Mouse (Mus musculus) heart, embryonic 14.5 days (tissue): ENCODE results near the gene Tet3. TPM values are rescaled to one million over a fixed set of nuclear protein-coding genes. Genes with fewer than 3 reads are reported as not detected.

Experiments used
- ATAC-seq: fragments of 200-750 bp; cut with Nextera tagmentation; 2 replicates; pipeline ENCODE4 v1.8.0; 2017; ENCODE audit warnings: low read depth, moderate TSS enrichment; ENCODE audit not compliant: insufficient number of reproducible peaks, insufficient read depth, low FRiP score
- H3K27ac ChIP-seq, 2 experiments: fragments of 200-500 bp in 1 of 2; fragments of 300-500 bp in 1 of 2; sonication (generic) in 1 of 2; replicated peaks in 1 of 2; 2 replicates each; pipeline ENCODE4 v1.5.1; 2012 to 2014; ENCODE audit warnings: low read depth in 2 of 2, low read length in 2 of 2, control low read depth in 1 of 2, mild to moderate bottlenecking in 1 of 2, mixed read lengths in 1 of 2; ENCODE audit not compliant: control insufficient read depth in 1 of 2, insufficient read depth in 1 of 2
- H3K27me3 ChIP-seq: fragments of 300-500 bp; sonication (generic); 2 replicates; pipeline ENCODE4 v1.6.1; 2014; ENCODE audit warnings: mild to moderate bottlenecking, low read length, control low read depth; ENCODE audit not compliant: control insufficient read depth, insufficient read depth
- H3K36me3 ChIP-seq: fragments of 300-500 bp; sonication (generic); 2 replicates; pipeline ENCODE4 v1.6.1; 2014; ENCODE audit warnings: mild to moderate bottlenecking, control low read depth, low read length, mixed read lengths; ENCODE audit not compliant: control insufficient read depth, insufficient read depth
- H3K4me1 ChIP-seq, 2 experiments: fragments of 200-500 bp in 1 of 2; fragments of 300-500 bp in 1 of 2; sonication (generic) in 1 of 2; 2 replicates each; pipeline ENCODE4 v1.6.1; 2012 to 2014; ENCODE audit warnings: low read length in 2 of 2, control low read depth in 1 of 2, mixed read lengths in 1 of 2; ENCODE audit not compliant: control insufficient read depth in 2 of 2, insufficient read depth in 2 of 2
- H3K4me2 ChIP-seq: fragments of 300-500 bp; sonication (generic); 2 replicates; pipeline ENCODE4 v1.6.1; 2014; ENCODE audit warnings: mild to moderate bottlenecking, low read length
- H3K4me3 ChIP-seq, 2 experiments: fragments of 200-500 bp in 1 of 2; fragments of 300-500 bp in 1 of 2; sonication (generic) in 1 of 2; 2 replicates each; pipeline ENCODE4 v1.5.1; 2012 to 2014; ENCODE audit warnings: low read length in 2 of 2, mild to moderate bottlenecking in 2 of 2, control low read depth in 1 of 2, low read depth in 1 of 2, moderate library complexity in 1 of 2; ENCODE audit not compliant: control insufficient read depth in 1 of 2, insufficient read depth in 1 of 2
- H3K9ac ChIP-seq: fragments of 300-500 bp; sonication (generic); 2 replicates; pipeline ENCODE4 v1.6.1; 2014; ENCODE audit warnings: mild to moderate bottlenecking, low read length
- H3K9me3 ChIP-seq: fragments of 300-500 bp; sonication (generic); 2 replicates; pipeline ENCODE4 v1.6.1; 2016; ENCODE audit warnings: low read length, control low read depth; ENCODE audit not compliant: control insufficient read depth
- WGBS: fragments of 180-500 bp; shearing (Covaris S2); extraction: QIAGEN DNeasy Blood & Tissue Kit; methylation state at CpG from one replicate; pipeline ENCODE4 v1.1.7; 2014; 5-methylcytosine and 5-hydroxymethylcytosine counted together
- microRNA-seq: library from miRNA; unstranded; fragments of <30 nt; microRNA quantifications from one replicate; pipeline ENCODE4, GENCODE M21; 2016
- polyA plus RNA-seq: library from polyadenylated mRNA; unstranded; fragments of >200 nt; fragmentation: Nextera tagmentation; extraction: Ambion mirVana; gene quantifications from 2 replicates; pipeline ENCODE4 v1.2.1, GENCODE M21; 2014

Tet3 gene
- polyA plus RNA-seq, 1 experiment from 2014 or later: 28.9 TPM

DNA sequence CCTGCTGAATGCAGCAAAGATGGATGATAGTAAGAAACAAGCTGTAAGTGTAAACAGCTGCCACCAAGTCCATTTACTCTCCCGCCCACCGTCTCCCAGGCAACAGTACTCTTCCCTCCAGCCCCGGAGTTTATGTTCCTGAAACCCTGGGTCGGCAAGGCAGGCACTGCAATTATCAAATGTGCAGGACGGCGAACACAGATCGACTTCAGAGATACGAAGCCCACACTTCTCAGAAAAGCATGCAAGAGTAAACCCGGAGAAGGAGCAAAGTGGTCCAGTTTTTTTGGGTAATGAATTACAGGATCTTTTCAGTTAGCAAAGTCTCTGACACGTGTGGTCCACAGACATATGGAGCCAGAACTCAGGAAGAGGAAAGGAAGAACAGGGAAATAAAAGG is 142.9 kb downstream of the Tet3 start:
- no peak for ATAC-seq
- Histone ChIP-seq H3K27me3 (no peaks in the 10 kb centered on the region), H3K4me1 (peaks cover 4 to 6% of the 10 kb centered on the region in 2 experiments; a peak in 2 of 4 replicates), H3K9ac (no peak overlapping the region), H3K4me3 (no peak overlapping the region), H3K36me3 (peaks cover 13% of the 10 kb centered on the region), H3K4me2 (peak overlapping the region; percentile 82), H3K27ac (no peak overlapping the region), H3K9me3 (no peaks in the 10 kb centered on the region)
- WGBS: 30% methylated on average over 10 of the region's 10 CpGs

DNA sequence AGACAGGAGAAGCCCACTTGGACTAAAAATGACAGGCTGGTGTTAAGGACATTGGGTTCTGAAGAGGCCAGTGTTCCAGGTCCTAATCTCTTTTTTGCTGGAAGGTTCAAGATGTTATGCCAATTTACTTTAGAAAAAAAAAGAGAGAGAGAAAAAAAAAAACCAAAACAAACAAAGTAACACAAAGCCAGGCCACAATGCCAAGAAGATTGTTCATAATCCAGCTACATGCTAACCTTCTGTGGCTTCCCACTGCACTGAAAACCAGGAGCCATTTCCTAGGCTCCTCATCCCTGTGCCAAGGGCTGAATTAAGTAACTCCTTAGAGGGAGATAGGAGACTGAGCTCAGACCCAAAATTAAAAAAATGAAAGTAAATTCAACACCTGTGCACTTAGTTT is 143.6 kb downstream of the Tet3 start:
- peaks cover 4 to 6% of the 10 kb centered on the region in 2 experiments; a peak in 2 of 4 replicates for H3K4me1 ChIP-seq
- ATAC-seq: no peak
- no peak overlapping the region for H3K4me3 ChIP-seq
- H3K9ac ChIP-seq: no peak overlapping the region
- H3K27me3 ChIP-seq: no peaks in the 10 kb centered on the region
- no peak overlapping the region for H3K4me2 ChIP-seq
- H3K36me3 ChIP-seq: peaks cover 18% of the 10 kb centered on the region
- H3K9me3 ChIP-seq: no peaks in the 10 kb centered on the region
- H3K27ac ChIP-seq: no peak overlapping the region

DNA sequence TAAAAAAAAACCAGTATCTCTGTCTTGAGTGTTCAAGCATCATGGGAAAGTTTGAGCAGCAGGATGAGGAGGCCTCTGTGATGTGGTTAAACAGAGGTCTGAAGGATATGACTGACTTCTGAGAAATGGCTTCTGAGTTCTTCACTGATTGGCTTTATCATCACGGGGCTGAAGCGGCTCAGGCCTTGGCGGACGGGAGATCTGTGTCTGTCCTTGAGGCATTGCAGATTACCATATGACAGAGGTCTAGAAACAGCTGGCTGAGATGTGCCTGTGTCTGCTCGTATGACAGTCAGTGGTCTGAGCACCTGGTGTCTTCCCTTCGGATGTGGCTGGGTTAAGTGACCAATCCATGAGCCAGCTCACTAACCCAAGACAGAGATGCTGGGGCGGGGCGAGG is 146.4 kb downstream of the Tet3 start:
- H3K9me3 ChIP-seq: no peaks in the 10 kb centered on the region
- H3K4me3 ChIP-seq: no peak overlapping the region
- no peaks in the 10 kb centered on the region for H3K27me3 ChIP-seq
- H3K36me3 ChIP-seq: peaks cover 21% of the 10 kb centered on the region
- no peak for ATAC-seq
- no peak overlapping the region for H3K27ac ChIP-seq
- H3K4me2 ChIP-seq: no peak overlapping the region
- H3K4me1 ChIP-seq: peaks cover 4 to 6% of the 10 kb centered on the region in 2 experiments; a peak in 2 of 4 replicates
- H3K9ac ChIP-seq: no peak overlapping the region
- 68% methylated on average over 8 of the region's 8 CpGs for WGBS

Small RNA genes within 50 kb of the gene (microRNA-seq; reads per million reads assigned to microRNA genes)
- gene Mir6374: not detected

Other genes with a start within 250 kb of the Tet3 start
- 0.11 and 0.16 TPM in 2 replicates for gene Slc4a5, start 239.3 kb downstream of the Tet3 start, polyA plus RNA-seq
- gene Mthfd2, start 133.2 kb downstream of the Tet3 start, polyA plus RNA-seq: 23.2 and 24.1 TPM in 2 replicates
- gene Mob1a, start 133.1 kb downstream of the Tet3 start, polyA plus RNA-seq: 34.9 and 36.2 TPM in 2 replicates
- 297 and 314 TPM in 2 replicates for gene Bola3, start 109.9 kb downstream of the Tet3 start, polyA plus RNA-seq
- 51.2 and 59.1 TPM in 2 replicates for gene Dguok, start 47.9 kb upstream of the Tet3 start, polyA plus RNA-seq
- gene Actg2, start 77.2 kb upstream of the Tet3 start, polyA plus RNA-seq: 6.0 and 12.2 TPM in 2 replicates
- 27.7 TPM in 2 replicates for gene Stambp, start 113.6 kb upstream of the Tet3 start, polyA plus RNA-seq
- gene Clec4f, start 197.1 kb upstream of the Tet3 start, polyA plus RNA-seq: 0.46 and 0.70 TPM in 2 replicates
- gene Cd207, start 218.8 kb upstream of the Tet3 start, polyA plus RNA-seq: 0.22 TPM in 2 replicates